Mouse (Mus musculus) urinary bladder, postnatal 36 days (tissue): ENCODE results near the gene Il17c.
A peak's percentile ranks its signal among the peaks of the same experiment; 100 is the strongest.

ENCODE experiments used
- DNase-seq, 2 experiments: peaks; one replicate each; pipeline ENCODE4 v3.0.0; 2022; ENCODE audit warnings: low spot score in 2 of 2, mixed read lengths in 1 of 2

The Il17c gene

GRCm38 (mm10) chr8:122421376-122422070 is at the start of gene Il17c:
Il17c (plus strand) TSS chr8:122422020.
- no peak for DNase-seq

GRCm38 (mm10) chr8:122375320-122375719 is 46.5 kb upstream of the Il17c start:
- no peak for DNase-seq

DNA sequence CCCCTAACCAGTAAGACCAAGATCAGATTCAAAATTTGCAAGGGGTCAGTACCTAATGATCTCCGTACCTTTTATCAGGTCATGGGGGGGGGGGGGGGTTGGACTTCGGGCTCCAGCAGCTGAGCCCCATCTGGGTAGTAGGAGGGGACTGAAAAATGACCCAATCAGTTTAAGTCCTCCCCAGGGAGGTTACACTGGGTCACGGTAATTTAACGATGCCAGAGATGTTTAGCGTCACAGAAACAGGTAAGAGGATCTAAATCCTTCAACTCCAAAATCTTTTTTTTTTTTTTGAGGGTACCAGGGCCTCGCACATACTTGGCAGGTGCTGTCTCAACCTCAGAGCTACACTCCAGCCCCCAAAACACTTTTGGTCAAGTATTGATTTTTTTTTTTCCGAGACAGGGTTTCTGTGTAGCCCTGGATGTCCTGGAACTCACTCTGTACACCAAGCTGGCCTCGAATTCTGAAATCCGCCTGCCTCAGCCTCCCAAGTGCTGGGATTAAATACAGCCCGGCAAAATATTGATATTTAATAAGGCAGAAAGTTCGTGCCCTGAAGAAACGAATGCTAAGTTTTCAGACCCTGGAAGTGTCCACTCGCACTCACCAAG is 46.0 kb upstream of the Il17c start:
- DNase-seq = no peak

- DNase-seq = peak; percentile 97 to 99
These were observed 45.2 kb upstream of the Il17c start, which contains the start of gene Zc3h18 for GRCm38 (mm10) chr8:122376365-122377231. Zc3h18 (plus strand) TSS chr8:122376609.

- no peak for DNase-seq
These were observed 38.8 kb upstream of the Il17c start for GRCm38 (mm10) chr8:122383039-122383438.

- no peak for DNase-seq
These were observed 32.5 kb upstream of the Il17c start for GRCm38 (mm10) chr8:122389357-122389756.

DNA sequence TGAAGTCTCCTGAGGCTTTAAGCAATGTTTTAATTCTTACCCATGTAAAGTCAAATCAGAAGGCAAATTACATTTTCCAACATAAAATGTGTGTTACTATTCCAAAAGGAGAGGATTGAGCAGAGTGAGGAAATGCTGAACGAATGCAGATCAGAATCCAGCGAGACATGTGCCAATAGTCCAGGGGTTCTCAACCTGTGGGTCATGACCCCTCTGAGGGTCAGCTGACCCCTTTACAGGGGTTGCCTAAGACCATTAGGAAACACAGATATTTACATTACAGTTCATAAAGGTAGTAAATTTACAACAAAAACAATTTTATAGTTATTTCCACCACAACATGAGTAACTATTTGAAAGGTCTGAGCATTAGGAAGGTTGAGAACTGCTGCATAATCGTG is 31.1 kb upstream of the Il17c start:
- DNase-seq = no peak

GRCm38 (mm10) chr8:122393717-122394116 is 28.1 kb upstream of the Il17c start:
- no peak for DNase-seq

DNA sequence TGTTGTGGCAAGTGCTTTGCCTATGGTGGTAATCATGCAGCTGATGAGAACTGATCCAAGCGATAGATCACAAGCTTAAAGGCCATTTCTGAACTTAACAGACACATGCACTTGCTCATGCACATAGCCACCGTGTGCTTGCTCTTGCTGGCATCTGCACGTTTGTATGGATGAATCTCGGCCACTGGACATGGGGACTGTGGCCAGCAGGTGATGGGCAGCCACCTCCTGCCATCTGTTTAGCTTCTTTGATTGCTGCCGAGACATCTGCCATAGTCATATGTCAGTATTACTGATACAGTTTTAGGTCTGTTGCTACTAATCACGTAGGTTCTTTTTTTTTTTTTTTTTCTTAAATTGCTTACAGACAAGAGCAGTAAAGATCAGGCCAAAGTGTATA is 26.5 kb upstream of the Il17c start:
- no peak for DNase-seq

- DNase-seq = no peak
These were observed 23.6 kb upstream of the Il17c start for GRCm38 (mm10) chr8:122398186-122398585.

- DNase-seq = no peak
These were observed 16.5 kb upstream of the Il17c start for GRCm38 (mm10) chr8:122405146-122405805.

- DNase-seq = no peak
These were observed 14.1 kb upstream of the Il17c start for GRCm38 (mm10) chr8:122407678-122408077.

DNA sequence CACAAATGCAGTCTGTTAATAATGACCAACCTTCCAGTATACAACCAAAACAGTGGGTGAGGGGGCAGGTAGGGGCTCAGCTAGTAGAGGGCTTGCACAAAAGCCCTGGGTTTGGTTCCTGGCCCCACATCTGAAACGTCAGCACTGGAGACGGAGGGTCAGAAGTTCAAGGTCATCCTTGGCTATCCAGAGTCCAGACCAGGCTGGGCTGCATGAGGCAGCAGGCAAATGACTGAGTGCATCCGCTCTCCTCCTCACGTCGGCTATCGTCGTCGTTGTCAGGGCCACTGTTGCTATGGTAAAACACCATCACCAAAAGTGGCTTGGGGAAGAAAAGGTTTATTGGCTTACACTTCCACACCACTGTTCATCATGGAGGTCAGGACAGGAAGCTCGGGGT is 7.5 kb upstream of the Il17c start:
- no peak for DNase-seq

DNA sequence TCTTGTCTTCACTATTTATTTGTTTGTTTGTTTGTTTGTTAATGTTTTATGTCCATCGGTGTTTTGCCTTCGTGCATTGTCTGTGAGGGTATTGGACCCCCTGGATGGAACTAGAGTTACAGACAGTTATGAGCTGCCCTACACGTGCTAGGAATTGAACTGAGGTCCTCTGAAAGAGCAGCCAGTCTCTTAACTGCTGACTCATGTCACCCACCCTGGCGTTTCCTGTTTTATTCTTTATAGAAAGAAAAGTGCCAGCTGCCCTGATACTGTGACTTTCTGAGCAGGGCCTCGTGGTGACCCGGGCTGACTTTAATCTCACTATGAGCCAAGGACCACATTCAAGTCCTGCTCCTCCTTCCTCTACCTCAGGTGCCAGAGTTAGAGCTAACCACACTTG is 6.3 kb upstream of the Il17c start:
- DNase-seq = no peak

DNA sequence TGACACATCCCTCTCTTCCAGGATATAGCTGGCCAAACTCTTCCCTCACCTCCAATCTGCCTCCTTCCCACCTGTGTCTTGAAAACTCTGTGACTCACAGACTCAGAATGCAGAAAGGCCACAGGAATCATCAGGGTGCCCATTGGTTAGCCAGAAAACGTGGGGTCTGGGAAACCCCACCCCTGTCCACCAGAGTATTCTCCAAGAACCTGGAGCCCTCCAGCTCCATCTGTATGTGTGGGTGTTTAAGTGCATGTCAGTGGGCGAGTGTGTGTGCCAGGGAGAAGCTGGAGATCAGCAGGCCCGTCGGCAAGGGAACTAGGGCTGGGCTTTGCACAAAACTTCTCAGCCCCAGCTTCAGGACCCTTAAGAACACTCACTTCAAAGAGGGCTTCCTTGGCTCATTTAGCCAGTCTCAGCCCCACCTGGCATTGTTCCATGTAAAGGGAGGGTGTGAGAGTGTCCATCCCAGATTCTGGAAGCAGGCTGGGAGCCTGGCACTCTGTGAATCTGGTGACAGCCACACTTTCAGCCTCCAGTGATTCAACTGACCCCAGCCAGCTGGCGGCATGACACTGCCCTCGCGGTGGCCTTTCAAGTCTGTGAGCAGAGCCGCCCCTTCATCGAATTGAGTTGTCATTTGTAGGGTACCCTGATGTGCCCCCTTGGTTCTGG is 1.8 kb upstream of the Il17c start:
- no peak for DNase-seq

GRCm38 (mm10) chr8:122423217-122423616 is 1.4 kb downstream of the Il17c start:
- DNase-seq = no peak

DNA sequence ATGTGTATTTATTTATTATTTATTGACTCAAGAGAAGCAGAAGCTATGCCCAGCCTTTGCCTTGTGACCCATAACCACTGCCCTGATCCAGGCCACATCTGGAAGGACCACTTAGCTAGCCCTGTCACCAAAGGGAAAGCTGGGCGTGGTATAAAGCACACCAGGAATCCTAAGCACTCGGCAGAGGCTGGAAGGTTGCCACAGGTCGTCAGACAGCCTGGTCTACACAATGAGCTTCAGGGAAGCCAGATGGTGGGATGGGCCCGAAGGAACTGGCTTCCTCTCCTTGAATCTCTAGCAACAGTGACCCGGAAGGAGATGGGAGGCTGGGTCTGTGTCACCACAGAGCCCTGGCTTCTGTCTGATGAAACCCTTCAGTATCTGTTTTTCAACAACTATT is 1.8 kb downstream of the Il17c start:
- DNase-seq = no peak

DNA sequence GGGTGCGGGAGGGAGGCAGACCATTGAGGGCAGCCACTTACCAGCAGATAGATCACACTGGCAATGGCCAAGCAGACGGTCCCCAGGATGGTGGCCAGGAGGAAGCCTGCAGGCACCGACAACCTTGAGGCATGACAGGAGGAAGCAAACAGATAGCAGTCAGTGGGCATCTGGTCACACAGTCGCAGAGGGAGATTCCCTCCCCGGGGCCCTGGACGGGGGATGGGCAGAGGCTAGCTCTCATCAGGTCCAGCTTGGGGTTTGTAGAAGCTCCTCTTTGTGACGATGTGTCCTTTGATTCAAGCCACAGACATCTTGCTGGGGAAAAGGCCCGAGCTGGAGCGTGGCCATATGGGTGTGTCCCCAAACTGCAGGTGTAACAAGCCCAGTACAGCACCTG is 4.3 kb downstream of the Il17c start:
- DNase-seq = no peak

DNA sequence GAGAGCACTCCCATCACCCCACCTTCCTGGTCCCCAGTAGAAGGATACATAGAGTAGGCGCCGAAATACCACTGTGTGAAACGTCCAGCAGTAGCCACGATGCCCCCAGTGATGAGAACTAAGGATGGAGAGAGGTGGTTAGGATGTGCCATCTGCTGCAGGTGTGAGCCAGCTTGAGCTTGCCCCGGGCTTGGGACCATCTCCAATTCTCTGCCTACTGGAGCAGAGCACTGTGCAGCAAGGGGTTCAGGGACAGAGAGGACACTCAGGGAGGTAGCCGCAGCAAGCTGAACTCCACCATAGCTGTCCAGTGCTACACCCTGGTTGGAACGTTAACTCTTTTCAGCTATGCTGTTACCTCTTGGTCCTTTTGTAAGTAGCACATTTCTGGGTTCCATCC is 5.8 kb downstream of the Il17c start:
- no peak for DNase-seq

DNA sequence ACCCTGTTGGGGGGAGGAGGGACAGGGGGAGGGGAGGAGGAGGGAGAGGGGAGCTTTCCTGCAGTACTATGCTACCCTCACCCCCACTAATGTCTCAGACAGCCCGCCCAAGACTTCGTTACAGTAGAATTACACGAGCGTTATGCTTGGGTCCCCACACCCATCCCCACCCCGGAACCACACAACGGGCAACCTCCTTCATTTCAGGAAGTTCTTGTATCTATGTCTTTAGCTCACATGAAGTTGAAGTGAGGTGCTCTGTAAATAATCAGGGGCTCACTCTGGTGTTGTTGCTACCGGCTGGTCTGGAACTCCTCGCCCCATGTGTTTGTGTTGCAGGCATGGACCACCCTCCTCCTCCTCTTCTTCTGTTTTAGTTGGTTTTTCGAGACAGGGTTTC is 6.3 kb downstream of the Il17c start:
- no peak for DNase-seq

DNA sequence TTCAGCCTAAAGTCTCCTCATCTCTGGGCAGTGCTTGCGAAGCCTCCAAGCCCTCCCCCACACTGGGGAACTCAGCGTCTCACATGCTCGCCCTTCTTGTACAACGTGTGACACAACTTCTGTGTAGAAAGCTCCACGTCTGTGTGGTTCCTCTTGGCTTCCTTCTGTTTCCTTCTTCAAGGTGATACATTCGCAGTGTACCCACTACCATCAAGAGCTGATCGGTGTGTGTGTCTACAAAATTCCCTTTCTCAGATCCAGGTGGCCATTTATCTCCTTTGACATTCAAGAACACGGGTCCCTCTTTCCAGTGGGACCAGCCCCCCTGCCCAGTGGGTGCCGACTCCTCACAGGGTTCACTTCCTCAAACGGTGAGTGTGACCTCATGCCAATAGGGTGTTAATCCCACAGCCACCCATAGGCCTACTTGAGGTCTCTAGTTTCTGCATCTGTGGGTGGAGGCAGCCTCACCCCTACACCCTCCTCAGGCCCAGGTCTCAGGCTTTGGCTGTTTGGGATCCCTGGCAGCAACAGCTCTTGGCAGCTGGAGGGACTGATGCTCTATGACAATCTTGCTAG is 8.3 kb downstream of the Il17c start:
- DNase-seq = no peak
